Mouse (Mus musculus): Measurements from ENCODE around the gene Noa1.

DNA sequence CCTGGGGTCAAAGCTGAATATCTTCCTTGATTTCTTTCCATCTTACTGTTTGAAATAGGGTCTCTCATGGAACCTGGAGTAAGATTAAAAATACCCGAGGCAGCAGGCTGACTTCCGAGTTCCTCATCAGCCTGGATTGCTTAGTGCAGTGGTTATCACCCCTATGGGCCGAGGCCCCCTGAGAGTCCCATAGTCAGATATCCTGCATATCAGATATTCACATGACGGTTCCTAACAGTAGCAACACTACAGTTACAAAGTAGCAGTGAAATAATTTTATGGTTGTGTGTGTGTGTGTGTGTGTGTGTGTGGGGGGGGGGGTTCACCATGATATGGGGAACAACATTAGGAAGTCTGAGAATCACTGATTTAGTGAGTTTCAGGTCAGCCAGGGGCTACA, 48.7 kb downstream of the Noa1 start:
- no peak for TF ChIP-seq CTCF (IDR thresholded peaks at IDR 0.05; ENCODE audit: low read depth, low read length)
- no peak for TF ChIP-seq POLR2A (IDR thresholded peaks at IDR 0.05; ENCODE audit: insufficient read depth, low read length)
